Mouse (Mus musculus) forebrain, postnatal 0 days (tissue): ENCODE results near the gene Spns2. TPM values are rescaled to one million over a fixed set of nuclear protein-coding genes. Genes with fewer than 3 reads are reported as not detected.

ENCODE experiments used
- ATAC-seq: fragments of 200-750 bp; cut with Nextera tagmentation; 2 replicates; pipeline ENCODE4 v1.8.0; 2017; ENCODE audit warnings: mild to moderate bottlenecking, moderate library complexity
- DNase-seq: peaks from one replicate; pipeline ENCODE4 v3.0.0-alpha.2; 2015
- H3K27ac ChIP-seq: fragments of 300-500 bp; sonication (generic); 2 replicates; pipeline ENCODE4 v1.5.1; 2014; ENCODE audit warnings: low read depth, mild to moderate bottlenecking, antibody characterized with exemption, low read length, moderate library complexity, mixed read lengths
- H3K27me3 ChIP-seq: fragments of 300-500 bp; sonication (generic); 2 replicates; pipeline ENCODE4 v1.6.1; 2014; ENCODE audit warnings: mild to moderate bottlenecking, low read length, mixed read lengths; ENCODE audit not compliant: insufficient read depth
- H3K36me3 ChIP-seq: fragments of 300-500 bp; sonication (generic); 2 replicates; pipeline ENCODE4 v1.6.1; 2014; ENCODE audit warnings: mild to moderate bottlenecking, moderate library complexity; ENCODE audit not compliant: insufficient read depth
- H3K4me1 ChIP-seq: fragments of 300-500 bp; sonication (generic); 2 replicates; pipeline ENCODE4 v1.6.1; 2014; ENCODE audit warnings: antibody characterized with exemption; ENCODE audit not compliant: insufficient read depth
- H3K4me2 ChIP-seq: fragments of 300-500 bp; sonication (generic); 2 replicates; pipeline ENCODE4 v1.6.1; 2014; ENCODE audit warnings: low read depth, mild to moderate bottlenecking, moderate library complexity
- H3K4me3 ChIP-seq: fragments of 300-500 bp; sonication (generic); 2 replicates; pipeline ENCODE4 v1.5.1; 2014; ENCODE audit warnings: low read depth, low read length, mixed read lengths
- H3K9ac ChIP-seq: fragments of 300-500 bp; sonication (generic); 2 replicates; pipeline ENCODE4 v1.6.1; 2014; ENCODE audit warnings: mild to moderate bottlenecking
- H3K9me3 ChIP-seq: fragments of 300-500 bp; sonication (generic); 2 replicates; pipeline ENCODE4 v1.6.1; 2016; ENCODE audit warnings: low read length
- CTCF ChIP-seq: sonication (generic); IDR thresholded peaks from 2 replicates; pipeline ENCODE4 v1.5.1; 2016; ENCODE audit warnings: antibody characterized with exemption, control low read depth, low read depth
- WGBS: fragments of 180-500 bp; shearing (Covaris S2); extraction: QIAGEN DNeasy Blood & Tissue Kit; methylation state at CpG from one replicate; pipeline ENCODE4 v1.1.7; 2014; 5-methylcytosine and 5-hydroxymethylcytosine counted together
- polyA plus RNA-seq: library from polyadenylated mRNA; unstranded; fragments of >200 nt; fragmentation: Nextera tagmentation; extraction: Ambion mirVana; gene quantifications from 2 replicates; pipeline ENCODE4 v1.2.1, GENCODE M21; 2015
- total RNA-seq: library from RNA; depleted of rRNA; stranded (reverse); fragments of >200 nt; gene quantifications from 2 replicates; pipeline ENCODE4 v1.2.3, GENCODE M21; 2014

Spns2 gene
- total and polyA plus RNA-seq, 2 experiments from 2014 or later, result 6.5 to 38.8 TPM

DNA sequence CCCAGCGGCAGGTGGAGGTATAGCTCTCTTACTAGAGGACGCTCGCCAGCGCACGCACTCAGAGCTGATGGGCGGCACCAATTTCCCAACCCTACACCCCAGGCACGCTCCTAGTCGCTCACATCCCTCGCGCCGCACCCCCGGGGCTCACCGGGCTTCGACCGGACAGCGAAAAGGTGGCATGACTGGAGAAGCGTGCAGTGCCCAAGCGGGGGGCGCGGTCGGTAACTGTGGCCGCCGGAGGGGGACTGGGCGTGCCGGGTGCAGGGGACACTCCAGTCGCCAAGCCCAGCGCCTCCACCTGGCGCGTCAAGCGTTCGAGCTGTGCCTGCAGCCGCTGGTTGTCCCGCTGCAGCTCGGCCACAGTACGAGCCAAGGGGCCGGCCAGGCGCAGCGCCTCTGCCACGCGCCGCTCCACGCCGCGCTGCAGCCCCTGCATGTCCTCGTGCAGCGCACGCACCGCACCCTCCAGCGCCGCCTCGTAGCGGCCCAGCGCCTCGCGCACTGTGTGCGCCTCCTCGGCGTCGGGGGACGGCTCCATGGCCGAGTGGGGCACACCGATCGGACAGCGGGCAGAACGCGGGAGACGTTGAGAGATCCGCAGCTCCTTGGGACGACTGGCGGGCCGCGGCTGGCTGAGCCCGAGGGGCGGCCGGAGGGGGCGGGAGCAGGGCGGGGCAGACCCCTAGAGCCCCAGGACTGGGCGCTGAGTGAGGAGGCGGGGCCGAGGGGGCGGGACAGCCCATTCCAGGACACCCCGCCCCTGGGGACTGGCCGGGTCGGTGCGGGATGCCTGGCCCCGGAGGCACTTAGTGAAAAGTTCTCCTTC lies 78.4 kb downstream of the Spns2 start, which contains the start of gene Smtnl2:
TSS of gene Smtnl2 (minus strand) at position 621 of the 829 bp plus-strand sequence.
- WGBS, result 2% methylated on average over 84 of the region's 86 CpGs
- no peak within 1 kb of the TSS for H3K27ac ChIP-seq

DNA sequence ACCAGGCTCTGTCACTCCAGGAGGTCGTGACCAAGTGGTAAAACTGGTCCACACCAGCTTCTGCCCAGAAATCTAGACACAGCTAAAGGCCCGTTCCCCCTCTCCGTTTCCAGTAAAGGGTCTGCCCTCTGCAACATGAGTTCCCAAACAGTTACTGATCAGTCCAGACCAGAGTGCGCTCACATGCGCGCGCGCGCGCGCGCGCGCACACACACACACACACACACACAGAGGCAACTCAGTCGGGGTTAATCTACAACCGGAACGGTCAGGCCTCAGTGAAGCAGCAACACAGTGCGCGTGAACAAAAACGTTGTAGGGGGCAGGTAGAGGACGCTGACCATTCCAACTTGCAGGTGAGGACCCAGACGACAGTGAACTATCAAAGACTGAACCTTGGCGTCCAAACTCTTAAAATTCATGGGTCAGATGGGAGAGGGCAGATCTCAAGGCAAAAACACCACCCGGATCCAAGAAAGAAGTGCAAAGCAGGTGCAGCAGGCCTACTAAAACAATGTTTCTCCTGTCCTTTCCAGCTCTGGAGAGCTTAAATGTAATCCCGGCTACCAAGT lies 79.1 kb downstream of the Spns2 start:
- Histone ChIP-seq H3K4me2 (peak overlapping the region; percentile 85), H3K27ac (no peak overlapping the region), H3K36me3 (no peaks in the 10 kb centered on the region), H3K4me3 (peak overlapping the region; percentile 45), H3K9me3 (no peaks in the 10 kb centered on the region), H3K27me3 (no peaks in the 10 kb centered on the region), H3K4me1 (no peaks in the 10 kb centered on the region), H3K9ac (peak overlapping the region; percentile 49)
- WGBS, result 3% methylated on average over 25 of the region's 25 CpGs
- DNase-seq (no peak), ATAC-seq (no peak)
- peak; percentile 42; the same call in 1 of the 2 replicates for TF ChIP-seq CTCF

More for the DNA sequence above, 78.4 kb downstream of the Spns2 start, which contains the start of gene Smtnl2:
- no peaks in the 10 kb centered on the region for H3K9me3 ChIP-seq
- ATAC-seq (peak; percentile 86), DNase-seq (peak; percentile 74)
- no peak; the same call in 1 of the 2 replicates for TF ChIP-seq CTCF
- H3K4me1 ChIP-seq, result no peaks in the 10 kb centered on the region
- H3K4me2 ChIP-seq, result peak within 1 kb of the TSS; percentile 85
- H3K9ac ChIP-seq, result peak within 1 kb of the TSS; percentile 49
- H3K4me3 ChIP-seq, result peak within 1 kb of the TSS; percentile 45
- no peaks in the 10 kb centered on the region for H3K27me3 ChIP-seq
- no peaks in the 10 kb centered on the region for H3K36me3 ChIP-seq

DNA sequence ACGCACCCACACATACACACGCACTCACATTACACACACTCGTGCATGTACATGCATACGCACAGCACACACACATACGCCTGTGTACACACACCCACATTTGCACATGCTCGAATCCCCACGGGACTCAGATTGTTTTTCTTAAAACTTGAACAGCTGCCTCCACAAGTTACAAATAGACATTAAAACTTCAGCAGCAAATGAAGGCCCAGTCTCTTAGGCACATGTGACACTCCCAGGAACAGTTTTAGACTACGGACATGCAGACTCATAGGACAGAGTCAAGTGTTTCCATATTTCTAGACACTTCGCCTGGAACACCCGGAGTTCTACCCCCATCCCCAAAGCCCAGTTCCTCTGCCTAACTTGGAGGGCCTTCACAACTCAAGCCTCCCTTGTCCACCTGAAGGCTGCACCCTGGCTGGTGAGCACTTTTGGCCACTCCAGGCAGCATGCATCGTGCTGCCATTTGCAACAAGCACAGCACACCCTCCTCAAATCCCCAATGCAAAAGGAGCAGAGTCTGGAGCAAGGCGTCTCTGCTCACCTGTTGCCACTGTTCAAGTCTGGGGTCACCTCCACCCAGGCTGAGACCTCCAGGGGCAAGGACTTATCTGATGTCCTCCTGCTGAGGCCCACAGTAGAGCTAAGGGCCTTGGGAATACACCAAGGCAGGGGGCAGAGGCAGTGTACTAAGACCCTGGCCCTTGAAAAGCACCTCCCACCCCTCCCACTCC lies 79.9 kb downstream of the Spns2 start:
- 77% methylated on average over 12 of the region's 12 CpGs for WGBS
- H3K4me2 ChIP-seq, result no peak overlapping the region

DNA sequence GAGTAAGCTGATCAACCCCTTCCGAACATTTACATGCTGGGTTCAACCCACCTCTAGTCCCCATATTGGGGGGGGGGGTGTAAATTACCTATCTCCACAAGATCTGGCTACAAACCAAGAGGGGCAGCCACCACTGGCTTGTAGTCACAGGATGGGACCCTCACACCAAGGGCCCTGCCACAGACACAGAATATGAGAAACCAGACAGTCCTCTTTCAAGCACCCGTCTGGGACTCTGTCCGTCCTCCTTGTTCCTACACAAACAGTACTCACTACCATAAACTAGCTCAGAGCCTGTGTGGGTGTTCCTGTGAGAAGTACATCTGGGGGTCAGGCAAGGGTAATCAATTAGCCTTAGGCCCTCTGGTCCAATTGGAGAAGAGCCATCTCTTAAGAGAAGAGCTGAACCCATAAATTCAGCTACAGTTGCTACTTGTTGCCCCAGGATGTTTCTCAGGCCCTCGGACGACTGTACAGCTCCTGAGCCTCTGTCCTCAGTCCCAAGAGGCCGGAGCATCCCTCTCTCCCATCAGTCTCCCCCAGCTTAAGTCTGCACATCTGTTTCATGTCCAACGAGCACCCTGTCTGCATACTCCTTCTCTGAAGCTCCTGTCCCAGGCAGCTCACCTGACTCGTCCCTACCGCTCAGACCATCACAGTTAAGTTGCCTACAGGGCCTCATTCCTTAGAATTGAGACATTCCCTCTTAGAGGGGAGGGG lies 81.1 kb downstream of the Spns2 start:
- TF ChIP-seq CTCF, result no peak
- no peak for DNase-seq
- no peak overlapping the region for H3K9ac ChIP-seq
- no peaks in the 10 kb centered on the region for H3K27me3 ChIP-seq
- no peak overlapping the region for H3K27ac ChIP-seq
- H3K4me2 ChIP-seq, result no peak overlapping the region
- 73% methylated on average over 9 of the region's 9 CpGs for WGBS
- no peaks in the 10 kb centered on the region for H3K4me1 ChIP-seq
- no peak for ATAC-seq
- no peaks in the 10 kb centered on the region for H3K36me3 ChIP-seq
- H3K9me3 ChIP-seq, result no peaks in the 10 kb centered on the region
- no peak overlapping the region for H3K4me3 ChIP-seq

More for the DNA sequence above, 79.9 kb downstream of the Spns2 start:
- no peak for TF ChIP-seq CTCF
- no peak overlapping the region for H3K27ac ChIP-seq
- no peaks in the 10 kb centered on the region for H3K4me1 ChIP-seq
- no peaks in the 10 kb centered on the region for H3K27me3 ChIP-seq
- H3K4me3 ChIP-seq, result no peak overlapping the region
- H3K9me3 ChIP-seq, result no peaks in the 10 kb centered on the region
- H3K36me3 ChIP-seq, result no peaks in the 10 kb centered on the region
- ATAC-seq (no peak), DNase-seq (no peak)
- H3K9ac ChIP-seq, result no peak overlapping the region

DNA sequence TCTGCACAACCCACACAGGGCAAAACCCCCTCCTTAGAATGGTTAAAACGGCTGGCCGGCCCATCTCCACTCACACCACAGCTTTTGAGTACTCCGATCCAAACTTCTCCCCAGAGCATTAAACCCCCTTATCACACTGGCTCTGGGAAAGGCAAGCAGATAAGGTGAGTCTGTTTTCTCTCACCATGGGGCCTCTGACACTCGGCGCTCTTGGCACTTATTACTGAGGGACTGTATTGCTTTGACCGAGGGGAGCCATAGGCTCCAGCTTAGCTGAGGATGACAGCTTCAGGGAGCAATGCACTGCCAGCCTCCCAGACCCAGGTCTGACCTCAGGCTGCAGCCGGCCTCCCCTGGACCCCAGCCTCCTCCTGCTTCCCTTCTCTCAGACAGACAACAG lies 82.1 kb downstream of the Spns2 start:
- DNase-seq, result no peak
- 25% methylated on average over 7 of the region's 7 CpGs for WGBS
- Histone ChIP-seq H3K27ac (no peak overlapping the region), H3K27me3 (no peaks in the 10 kb centered on the region), H3K4me3 (no peak overlapping the region), H3K36me3 (no peaks in the 10 kb centered on the region), H3K9ac (no peak overlapping the region), H3K9me3 (no peaks in the 10 kb centered on the region), H3K4me2 (no peak overlapping the region), H3K4me1 (no peaks in the 10 kb centered on the region)
- no peak for ATAC-seq
- TF ChIP-seq CTCF, result no peak

DNA sequence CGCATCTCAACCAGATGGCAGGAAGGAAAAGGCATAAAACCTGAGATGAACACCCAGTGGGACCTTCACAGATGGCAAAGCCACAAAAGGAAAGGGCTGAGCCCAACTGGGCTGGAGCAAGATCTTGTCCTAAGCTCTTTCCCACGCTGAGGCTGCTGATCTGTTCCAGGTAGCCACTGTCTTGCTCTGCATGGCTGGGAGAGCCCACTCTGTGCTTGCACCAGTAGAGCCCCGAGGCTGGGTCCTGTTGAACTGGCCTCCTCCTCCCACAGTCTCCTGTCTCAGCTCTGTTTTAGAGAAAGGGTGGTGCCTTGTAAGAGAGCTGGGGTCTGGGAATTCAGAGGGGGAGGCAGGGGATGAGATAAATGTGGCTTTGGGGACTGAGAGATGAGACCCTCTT lies 82.6 kb downstream of the Spns2 start:
- Histone ChIP-seq H3K36me3 (no peaks in the 10 kb centered on the region), H3K27ac (no peak overlapping the region), H3K27me3 (no peaks in the 10 kb centered on the region), H3K4me3 (no peak overlapping the region), H3K4me1 (no peaks in the 10 kb centered on the region), H3K4me2 (no peak overlapping the region), H3K9me3 (no peaks in the 10 kb centered on the region), H3K9ac (no peak overlapping the region)
- no peak for ATAC-seq
- WGBS, result 31% methylated on average over 3 of the region's 3 CpGs
- no peak for TF ChIP-seq CTCF
- no peak for DNase-seq
